Mouse (Mus musculus) ES-E14 (cell line): ENCODE data around the gene Disc1.

Source experiments
- CHD2 ChIP-seq: IDR thresholded peaks from 2 replicates; pipeline ENCODE4 v1.6.1; 2014; ENCODE audit warnings: mild to moderate bottlenecking, low read depth, low read length, inconsistent platforms
- HCFC1 ChIP-seq: IDR thresholded peaks from 2 replicates; pipeline ENCODE4 v1.6.1; 2012; ENCODE audit warnings: low read length, inconsistent platforms, borderline replicate concordance; ENCODE audit not compliant: insufficient read depth
- MAFK ChIP-seq: IDR thresholded peaks from 2 replicates; pipeline ENCODE4 v1.6.1; 2014; ENCODE audit warnings: mild to moderate bottlenecking, low read depth, low read length, inconsistent platforms; ENCODE audit not compliant: insufficient read depth
- ZC3H11A ChIP-seq: IDR thresholded peaks from 2 replicates; pipeline ENCODE4 v1.6.1; 2012; ENCODE audit warnings: low read depth, mild to moderate bottlenecking, inconsistent platforms, low read length, borderline replicate concordance
- ZNF384 ChIP-seq: IDR thresholded peaks from 2 replicates; pipeline ENCODE4 v1.6.1; 2012; ENCODE audit warnings: low read depth, low read length, inconsistent platforms

GRCm38 (mm10) chr8:125252946-125253345 lies 199.0 kb downstream of the Disc1 start:
- TF ChIP-seq MAFK (no peak), ZC3H11A (no peak), ZNF384 (no peak), HCFC1 (no peak), CHD2 (no peak)
